Mouse (Mus musculus) liver, adult 2 months (tissue): ENCODE measurements around the gene Cd247.

Experiments used
- CTCF ChIP-seq: fragments of 200-500 bp; IDR thresholded peaks from 2 replicates; pipeline ENCODE4 v1.5.1; 2011; ENCODE audit warnings: low read depth, low read length, control low read depth
- POLR2A ChIP-seq: fragments of 200-500 bp; IDR thresholded peaks from 2 replicates; pipeline ENCODE4 v1.6.1; 2011; ENCODE audit warnings: low read length, control low read depth; ENCODE audit not compliant: insufficient read depth; ENCODE audit errors: extremely low read depth

DNA sequence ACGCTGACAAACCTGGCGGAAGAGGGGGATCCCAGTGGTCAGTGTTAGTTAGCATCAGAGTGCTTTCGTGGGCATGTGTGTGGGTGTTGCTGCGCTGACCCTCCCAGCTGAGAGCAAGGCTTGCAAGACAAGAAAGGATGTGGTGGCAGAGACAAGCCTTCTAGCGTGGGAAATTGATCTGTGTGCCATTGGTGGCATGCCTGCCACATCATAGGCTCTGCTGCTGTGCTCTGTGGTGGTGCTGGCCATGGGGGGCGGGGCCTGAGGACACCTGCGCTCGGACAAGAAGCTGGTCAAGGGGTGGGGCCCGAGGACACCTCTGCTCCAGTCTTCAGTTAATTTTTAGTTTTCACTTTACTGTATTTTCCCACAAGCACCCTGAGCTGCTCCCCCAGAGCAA, 27.9 kb downstream of the Cd247 start:
- TF ChIP-seq CTCF, result no peak
- TF ChIP-seq POLR2A, result no peak
